Mouse (Mus musculus): Measurements from ENCODE around the gene Plgrkt.
A peak's percentile ranks its signal among the peaks of the same experiment; 100 is the strongest.

- TF ChIP-seq POLR2A (IDR thresholded peaks at IDR 0.05; ENCODE audit: borderline replicate concordance, insufficient read depth, low read length) (no peak), CTCF (IDR thresholded peaks at IDR 0.05; ENCODE audit: borderline replicate concordance, insufficient read depth, low read depth, low read length) (peak; percentile 94)
Observed at GRCm38 (mm10) chr19:29354895-29355877, 12.0 kb downstream of the Plgrkt start.

Data from cerebellum, adult 2 months (tissue).